Mouse (Mus musculus): ENCODE results near the gene Deup1.

The Deup1 gene

DNA sequence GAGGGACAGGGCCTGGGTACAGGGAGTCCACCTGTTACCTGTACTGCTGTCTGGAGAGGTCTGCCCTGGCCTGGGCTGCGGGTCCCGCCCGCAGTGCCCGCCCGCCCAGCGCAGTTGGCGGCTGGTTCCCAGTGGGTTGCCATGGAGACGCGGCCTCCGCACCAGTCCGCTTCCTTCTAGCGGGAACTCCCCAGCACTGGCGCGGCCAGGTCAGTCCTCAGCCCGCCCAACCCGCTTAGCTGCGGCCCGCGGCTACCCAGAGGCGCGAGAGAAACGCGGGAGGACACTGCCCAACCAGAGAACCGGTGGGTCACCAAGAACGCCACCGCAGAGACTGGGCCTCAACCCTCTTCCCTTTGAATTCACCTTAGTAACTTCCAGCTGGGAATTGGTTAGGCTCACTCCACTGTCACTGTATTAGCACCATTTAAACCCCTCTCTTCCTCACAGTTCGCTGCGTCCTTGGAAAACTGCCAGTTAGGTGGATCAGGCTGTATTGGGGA, at the start of gene Deup1:
Deup1 (minus strand) TSS at position 149 of the 503 bp plus-strand sequence.
- DNase-seq: peak; percentile 55

DNA sequence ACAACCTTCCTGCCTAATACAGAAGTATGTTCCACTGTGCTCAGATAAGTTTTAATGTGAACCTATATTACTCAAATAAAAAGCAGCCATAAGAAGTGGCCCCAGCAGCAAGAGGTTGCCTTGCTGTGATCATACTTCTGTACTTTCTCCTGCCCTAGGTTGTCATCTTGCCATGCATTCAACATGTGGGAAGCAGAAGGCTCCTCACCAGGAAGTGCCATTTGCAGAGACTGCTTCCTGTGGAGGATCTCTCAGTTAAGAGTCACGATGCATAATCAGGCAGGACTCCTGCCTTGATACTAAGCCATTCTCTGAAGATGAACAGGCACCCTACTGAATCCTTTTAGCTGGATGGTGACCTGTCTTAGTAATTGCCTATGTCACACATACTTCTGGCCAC, 44.5 kb upstream of the Deup1 start:
- no peak for DNase-seq

DNA sequence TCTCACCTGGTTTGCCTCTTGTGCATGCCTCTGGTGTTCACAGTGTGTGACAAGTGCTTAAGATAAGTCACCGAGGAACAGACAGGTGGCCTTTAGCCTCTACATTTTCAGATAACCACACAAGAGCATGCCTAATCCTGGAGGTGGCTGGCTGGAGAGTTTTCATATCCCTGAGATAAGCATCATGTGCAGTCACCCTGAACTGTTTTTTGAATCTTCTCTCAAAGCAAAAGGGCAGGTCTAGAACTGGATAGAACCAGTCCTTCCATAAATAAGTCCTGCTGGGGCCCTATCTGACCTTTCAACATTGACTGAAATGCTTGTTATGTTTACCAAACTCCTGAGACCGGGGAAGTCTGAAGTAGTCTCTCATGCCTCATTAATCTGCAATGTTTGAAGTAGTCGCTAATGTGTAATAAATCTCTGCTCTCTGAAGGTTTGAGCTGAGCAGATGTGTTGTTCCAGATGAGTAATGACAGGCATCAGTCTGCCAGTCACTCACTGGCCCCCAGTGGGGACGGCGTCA, 42.3 kb upstream of the Deup1 start:
- DNase-seq: peak; percentile 34

DNA sequence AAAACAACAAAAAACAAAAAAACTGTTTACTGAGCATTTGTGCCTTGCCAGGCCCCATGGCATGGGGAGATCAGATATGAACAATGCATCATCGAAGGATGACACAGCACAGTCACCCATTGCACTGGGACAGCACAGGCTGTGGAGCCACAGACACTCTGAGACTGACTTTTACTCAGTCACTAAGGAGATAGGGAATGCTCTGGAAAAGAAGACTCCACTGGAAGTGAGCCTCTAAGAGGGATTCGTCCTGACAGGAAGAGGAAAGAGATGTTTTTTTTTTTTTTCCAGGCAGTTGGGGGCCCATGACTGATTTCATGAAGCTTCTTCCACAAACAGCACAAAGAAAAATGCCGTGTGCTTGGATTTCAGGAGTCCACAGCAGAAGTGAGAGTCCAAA, 41.7 kb upstream of the Deup1 start:
- no peak for DNase-seq

DNA sequence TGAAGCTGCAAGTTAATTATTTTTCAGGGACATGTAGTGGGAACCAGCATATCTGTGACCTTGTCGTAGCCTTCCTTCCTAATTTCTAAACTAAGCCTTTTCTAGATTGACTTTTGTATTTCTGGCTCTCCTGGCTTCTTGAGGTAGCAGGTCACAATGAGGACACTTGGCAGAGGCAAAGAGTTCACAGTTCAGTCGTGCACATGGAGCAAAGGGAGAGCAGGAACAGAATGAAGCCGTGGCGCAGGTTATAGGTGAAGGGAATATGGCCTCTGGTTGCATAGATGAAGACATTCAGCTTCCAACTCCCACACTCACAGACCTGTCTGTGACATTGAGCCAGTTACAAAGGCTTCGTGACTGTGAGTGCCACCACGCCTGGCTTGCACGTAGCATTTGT, 36.9 kb upstream of the Deup1 start:
- DNase-seq: peak; percentile 55

DNA sequence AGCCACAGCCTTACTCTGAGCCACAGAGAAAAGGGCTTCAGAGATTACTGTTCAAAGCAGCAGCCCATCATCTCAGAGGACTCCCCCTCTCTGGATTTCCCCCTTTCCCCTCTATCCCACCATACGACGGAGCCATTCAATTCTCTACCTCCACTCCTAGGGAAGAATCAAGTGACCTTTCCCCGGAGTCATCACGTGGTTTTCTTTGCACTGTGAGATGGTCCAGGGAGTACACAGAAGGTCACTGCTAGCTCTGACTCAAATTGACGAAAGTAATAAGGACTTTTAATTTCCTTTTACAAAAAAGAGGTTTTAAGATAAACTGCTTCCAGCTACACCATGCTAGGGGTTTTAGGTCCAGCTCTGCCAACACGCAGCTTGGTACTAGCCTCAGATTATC, 31.3 kb upstream of the Deup1 start:
- DNase-seq: no peak

DNA sequence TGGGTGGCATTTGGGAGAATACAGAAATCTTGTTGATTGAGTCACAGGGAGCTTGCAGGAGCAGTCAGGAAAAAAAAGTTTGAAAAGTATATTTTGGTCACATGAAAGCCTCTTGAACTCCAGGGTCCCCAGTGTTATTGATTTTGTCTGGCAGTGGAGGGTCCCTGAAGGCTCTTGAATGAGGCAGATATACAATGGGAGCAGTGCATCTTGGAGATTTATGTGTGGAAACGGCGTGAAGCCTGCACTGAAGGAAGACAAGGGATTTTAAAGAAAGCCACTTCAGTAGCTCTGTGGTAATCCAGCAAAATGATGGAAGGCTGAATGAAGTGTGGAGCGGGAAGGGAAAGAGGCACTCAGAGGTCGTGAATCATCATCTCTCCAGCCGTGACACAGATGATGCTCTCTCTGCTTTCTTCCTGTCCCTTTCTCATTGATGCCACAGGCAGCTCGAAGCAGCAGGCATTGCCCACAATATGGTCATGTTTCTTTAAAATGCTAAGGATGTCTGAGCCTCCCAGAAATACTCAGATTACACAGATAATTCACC, 30.6 kb upstream of the Deup1 start:
- DNase-seq: no peak

DNA sequence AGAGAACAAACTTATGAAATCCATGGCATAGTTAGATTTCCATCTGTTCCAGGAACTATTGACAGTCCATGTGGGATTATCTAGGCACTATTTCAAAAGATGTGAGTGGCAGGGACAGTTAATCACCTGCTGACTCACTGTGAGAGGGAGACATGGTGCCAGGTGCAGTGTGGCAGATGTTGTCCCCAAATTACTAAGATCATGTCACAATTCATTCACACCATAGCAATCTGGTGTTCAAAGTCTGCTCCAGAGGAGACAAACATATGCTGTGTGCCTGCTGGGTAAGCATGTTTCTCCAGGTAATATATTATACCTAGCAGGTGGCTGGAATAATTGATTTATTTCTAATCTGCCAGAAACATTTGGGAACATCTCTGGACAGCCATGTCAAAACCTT, 25.3 kb upstream of the Deup1 start:
- no peak for DNase-seq

DNA sequence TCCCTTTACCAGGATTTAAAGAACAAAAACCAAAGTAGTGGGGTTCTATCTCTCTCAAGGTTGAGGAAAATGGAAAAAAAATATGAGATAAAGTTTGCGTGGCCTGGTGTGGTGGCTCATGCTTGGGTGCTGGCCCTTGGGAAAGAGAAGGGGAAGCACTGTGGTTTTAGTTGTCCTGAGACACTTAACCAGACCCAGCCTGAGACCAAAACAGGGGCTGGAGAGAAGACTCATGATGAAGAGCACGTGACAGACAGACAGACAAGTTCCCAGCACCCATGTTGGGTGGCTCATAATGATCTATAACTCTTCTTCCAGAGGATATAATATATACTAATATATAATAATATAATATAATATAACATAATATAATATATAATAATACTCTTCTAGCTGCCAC, 22.2 kb upstream of the Deup1 start:
- no peak for DNase-seq

DNA sequence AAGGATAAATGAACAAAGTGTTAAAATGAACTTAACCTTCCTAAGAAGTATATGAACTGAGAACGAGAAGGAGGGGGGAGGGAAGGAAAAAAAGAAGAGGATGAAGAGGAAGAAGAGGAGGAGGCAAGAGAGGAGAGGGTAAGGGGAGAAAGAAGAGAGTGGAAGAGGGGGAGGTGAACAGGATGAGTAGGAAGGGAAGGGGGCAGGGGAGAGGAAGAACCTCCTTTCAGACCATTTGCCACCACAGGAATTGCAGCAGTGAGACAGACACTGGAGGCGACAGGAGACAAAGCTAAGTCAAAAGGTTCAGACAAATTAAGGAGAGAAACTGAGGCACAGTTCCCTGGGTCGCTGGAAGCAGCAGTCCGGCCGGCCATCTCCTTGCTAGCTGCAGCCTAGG, 349 bp downstream of the Deup1 start:
- no peak for DNase-seq

DNA sequence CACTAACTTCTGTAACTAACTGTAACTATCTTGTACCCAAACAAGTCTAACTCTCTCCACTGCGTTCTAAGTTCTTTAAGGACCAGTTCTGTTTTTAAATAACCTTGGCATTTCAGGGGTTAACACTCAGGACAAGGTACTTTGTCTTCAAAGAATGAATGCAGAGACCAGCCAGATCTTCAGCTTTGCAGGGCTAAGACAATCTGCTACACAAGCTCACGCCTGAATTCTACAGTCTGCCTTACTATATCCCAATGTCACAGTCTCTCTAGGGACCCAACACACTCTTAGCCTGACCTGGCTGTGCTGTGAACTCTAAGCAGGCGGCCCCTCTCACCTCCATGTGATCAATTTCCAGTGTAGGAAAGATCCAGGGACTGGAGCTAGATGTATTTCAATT, 3.0 kb downstream of the Deup1 start:
- no peak for DNase-seq

DNA sequence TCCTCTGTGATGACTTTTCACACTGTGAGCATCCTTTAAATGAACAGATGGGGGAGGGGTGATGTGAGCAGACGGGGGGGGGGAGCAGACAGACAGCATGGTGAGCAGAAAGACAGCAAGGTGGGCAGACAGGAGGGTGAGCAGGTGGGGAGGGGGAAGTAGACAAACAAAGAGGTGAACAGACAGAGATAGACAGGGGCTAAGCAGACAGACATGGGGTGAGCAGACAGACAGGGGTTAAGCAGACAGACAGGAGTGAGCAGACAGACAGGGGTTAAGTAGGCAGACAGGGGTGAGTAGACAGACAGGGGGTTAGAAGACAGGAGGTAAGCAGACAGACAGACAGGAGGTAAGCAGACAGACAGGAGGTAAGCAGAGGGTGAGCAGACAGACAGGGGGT, 8.0 kb downstream of the Deup1 start:
- no peak for DNase-seq

DNA sequence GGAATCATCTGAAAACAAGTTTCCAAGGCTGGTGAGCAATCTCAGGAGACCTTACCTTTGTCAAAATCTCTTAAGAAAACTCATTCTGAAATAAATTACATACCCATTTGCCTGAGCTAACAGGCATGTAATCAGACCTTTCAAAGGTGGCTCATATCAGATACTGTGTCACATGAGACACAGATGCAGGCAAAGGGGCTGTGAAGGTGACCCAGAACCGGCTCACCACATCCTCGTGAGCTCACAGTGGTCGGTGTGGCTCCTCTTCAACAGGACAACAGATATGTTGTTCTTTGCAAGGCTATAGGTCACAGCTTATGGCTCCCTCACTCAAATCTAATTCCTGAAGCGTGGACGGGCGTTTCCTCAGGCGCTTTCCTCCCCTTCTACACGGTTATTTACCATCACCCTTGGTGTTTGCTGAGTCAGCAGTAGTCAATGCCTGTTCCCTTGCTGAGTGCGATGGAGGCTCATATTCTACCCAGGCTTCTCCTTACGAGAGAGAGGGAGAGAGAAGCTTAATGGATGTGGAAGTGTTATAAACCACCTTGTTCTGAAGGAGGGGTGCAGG, 8.6 kb downstream of the Deup1 start:
- DNase-seq: no peak

DNA sequence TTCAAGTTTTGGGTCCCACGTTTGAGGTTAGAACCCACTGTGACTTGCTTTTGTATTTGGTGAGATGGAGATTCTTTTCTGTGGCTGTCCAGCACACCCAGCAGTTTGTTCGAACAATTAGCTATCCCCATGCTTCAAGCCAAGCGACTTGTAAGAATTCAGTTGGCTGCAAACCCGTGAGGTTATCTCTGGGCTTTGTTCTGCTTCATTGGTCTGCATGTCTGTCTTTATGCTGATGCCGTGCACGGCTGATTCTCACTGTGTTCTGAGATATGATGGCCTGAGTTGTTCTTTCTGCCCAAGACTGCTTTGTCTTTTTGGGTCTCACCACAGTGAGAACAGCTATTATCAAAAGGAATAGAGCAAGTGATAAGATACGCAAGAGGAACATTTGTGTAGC, 10.7 kb downstream of the Deup1 start:
- no peak for DNase-seq

DNA sequence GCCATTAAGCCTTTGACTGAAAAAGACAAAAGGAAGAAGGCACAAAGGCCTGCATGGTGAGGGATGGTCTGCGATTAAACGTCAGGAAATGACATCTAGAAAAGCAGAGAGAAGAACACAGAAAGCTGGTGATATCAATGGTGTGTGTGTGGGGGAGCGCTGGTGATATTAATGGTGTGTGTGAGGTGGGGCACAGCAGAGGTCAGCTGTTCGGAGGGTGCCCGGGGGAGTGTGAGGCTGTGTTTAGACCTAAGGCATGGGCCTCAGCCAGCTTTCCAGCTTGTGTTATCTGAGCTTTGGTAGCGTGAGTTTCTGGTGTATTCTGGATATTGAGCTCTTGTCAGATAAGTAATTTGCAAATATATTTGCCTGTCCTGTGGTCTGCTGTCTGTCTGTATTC, 11.3 kb downstream of the Deup1 start:
- no peak for DNase-seq

DNA sequence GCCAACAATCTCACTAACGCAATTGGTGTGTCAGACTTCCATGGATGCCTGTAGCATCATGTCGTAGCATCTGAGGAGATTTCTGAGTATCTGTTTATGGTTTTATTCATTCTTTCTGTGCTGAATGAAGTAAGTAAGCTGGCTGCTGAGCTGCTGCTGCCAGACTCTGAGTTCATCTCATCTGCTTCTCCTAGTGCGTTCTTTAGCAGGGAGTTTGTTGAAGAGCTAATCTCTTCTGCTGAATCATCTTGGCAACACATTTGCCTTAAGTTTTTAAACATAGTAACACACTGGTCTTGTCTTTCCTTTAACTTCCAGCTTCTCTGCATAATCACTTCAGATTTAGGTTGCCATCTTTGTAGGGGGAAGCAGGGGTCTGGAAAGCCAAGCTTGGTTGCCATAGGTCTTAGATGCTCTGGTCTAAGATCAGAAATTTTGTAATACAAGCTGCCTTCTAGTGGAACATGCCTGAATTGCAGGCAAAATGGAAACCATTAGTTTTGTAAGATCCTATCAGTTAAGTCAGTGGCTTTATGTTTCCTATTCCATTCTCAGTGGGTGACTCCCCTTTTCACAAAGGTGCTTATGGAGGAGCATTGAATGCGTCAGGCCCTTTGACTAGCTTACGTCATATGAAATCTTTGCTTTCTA, 18.3 kb downstream of the Deup1 start:
- DNase-seq: no peak

DNA sequence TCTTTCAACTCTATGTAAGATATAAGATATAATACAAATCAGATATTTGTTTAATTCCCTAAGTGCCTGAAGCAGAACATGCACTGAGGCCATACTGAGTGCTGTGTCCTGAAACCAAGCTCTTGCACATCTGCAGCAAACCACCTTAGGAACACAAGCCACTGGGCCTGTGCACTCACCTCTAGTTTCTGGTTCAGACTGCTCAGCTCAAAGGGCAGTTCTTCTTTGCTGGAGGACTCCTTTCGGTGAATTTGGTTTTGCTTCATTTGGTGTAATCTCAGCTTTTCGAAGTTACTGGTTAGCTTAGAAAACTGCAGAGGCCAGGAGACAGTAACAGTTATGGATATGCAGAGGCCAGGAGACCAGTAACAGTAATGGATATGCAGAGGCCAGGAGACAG, 20.1 kb downstream of the Deup1 start:
- no peak for DNase-seq

DNA sequence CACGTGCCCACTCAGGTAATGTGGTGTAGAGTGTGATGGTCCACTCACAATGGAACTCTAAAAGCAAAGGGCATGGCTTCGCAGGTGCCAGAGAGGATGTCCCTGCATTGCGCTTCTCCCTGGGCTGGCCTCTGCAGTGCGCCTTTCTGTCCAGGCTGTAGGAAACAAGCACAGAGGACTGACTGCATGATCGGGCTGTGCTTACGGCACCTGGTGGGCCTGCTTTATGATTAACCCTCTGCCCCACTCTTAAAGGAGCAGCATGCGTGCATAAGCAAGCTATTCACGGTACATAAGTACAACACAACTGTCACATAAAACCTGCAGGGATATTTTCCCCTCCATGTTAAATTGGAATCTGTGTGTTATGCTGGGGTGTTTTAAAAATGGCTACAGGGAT, 24.6 kb downstream of the Deup1 start:
- DNase-seq: peak; percentile 22

DNA sequence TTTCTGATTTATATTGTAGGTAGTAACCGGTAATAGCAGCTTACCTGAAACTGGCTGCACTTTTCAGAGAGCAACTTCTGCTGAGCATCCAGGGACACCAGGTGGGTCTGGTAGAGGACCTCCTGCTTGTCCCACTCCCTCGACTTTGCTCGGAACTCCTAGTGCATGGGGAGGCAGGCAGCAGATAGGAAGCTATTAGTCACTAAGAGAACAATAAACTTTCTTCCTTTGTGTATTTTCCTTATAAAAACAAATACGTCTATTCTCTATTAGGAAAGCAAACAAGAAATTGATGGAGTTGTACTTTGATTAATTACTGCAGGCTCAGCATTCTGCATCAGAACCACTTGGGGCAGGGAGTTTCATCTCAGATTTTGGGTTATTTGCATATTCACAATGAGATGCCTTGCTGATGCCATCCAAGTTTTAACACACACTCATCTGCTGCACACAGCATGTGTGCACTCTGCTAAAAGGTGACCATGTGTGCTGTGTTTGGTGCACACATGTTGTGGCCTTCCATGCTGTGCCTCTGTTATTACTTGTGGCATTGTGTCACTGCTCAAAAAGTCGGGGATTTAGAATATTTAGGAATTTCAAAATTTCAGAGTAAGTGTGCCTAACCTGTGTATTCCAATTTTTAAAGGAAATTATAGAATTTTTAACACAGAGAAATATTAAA, 26.7 kb downstream of the Deup1 start:
- no peak for DNase-seq

DNA sequence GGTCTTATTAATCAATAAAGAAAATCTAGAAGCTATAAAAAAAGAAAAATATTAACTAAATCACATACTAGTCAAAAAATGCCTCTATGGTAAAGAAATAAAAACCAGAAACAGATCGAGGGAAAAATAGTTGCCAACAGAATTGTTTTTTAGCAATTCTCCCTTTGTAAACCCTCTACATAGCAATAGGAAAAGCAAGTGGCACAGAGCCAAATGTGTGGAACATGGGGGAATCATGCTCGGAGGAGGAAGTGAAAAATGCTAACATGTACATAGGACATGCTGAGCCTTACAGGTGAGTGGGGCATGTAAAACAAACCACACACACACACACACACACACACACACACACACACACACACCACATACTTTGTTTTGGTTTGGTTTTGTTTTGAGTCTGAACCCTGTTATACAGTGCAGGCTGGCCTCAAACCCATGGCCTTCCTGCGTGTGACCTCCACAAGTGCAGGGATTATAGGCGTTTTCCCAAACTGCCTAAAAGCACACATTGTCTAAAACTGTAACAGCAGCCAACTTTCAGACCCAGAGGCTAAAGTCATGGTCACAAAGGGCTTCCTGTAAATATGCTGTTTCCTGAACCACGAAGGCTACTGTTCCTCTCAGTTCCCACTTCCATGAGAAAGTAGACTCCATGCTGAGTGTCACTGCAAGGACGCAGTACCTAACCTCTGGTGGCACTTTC, 27.4 kb downstream of the Deup1 start:
- DNase-seq: no peak

DNA sequence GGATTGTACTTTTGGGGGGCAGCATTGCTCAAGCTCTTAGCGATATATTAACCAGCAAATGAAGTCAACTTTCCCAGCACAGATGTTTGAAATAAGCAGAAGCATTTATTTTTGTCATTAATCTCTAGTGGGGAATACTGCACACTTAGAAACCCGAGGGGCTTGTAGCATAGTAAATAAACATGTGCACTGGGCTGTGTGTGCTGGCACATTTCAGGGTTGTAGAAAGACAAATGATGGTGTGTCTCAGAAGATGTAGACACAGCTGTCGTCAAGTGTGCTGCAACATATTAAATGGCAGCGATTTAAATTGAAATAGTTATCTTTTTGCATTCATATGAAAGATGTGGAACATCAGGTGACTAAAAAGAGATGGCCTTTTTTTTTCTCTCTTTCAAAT, 31.1 kb downstream of the Deup1 start:
- DNase-seq: no peak

DNA sequence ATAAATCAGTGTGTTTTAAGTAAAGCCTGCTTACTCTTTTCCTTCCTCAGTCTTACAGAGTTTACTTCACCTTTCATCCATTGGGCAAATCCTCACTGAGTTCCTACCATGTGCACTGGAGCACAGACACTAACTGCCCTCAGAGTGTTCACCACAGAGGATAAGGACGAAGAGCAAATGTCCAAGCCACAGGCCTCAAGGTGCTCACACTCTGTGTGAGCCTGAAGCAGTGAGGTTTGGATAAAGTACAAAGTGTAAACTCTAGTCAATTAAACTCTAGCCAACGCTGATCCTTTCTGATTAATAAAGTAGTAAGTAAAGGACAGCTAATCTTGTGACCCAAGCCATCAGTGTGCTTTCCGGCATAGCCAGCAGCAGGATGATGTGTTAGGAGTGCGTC, 33.6 kb downstream of the Deup1 start:
- no peak for DNase-seq

DNA sequence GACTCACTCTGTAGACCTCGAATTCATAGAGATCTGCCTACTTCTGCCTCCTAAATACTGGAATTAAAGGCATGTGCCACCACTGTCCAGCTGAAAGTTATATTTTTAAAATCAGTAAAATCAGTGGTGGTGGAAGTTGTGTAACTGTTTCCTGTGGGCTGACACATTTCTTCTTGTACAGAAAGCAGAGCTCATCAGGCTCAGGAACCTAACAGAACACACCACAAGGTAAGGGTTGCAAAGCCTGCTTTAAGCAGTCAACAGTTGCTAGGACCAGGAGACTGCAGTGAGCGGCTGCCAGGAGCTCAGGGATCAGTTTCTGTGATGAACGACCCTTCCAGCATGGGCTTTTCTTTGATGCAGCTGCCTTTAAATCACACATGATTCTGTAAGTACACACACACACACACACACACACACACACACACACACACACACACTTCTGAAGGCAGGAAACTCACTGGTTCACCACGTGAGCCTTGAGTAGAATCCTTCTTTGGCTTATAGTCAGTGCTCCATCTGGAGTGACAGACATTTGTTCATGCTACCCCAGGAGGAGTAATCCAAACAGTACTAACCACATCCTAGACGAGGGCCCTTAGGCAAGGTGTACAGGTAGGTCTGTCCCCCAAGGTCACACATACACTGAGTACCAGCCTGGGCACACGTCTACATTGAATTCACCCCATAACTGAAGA, 40.4 kb downstream of the Deup1 start:
- no peak for DNase-seq
